Mouse (Mus musculus): ENCODE results near the gene Wipi1. TPM values are rescaled to one million over a fixed set of nuclear protein-coding genes. Genes with fewer than 3 reads are reported as not detected.

Gene Wipi1
- polyA plus RNA-seq, 1 experiment from 2014 or later: 31.5 TPM

- peaks cover 4 to 17% of the 10 kb centered on the region in 2 experiments for H3K4me1 ChIP-seq (ENCODE audit: control insufficient read depth in 2 of 2, insufficient read depth in 2 of 2, low read length in 2 of 2)
- no peak overlapping the region for H3K9ac ChIP-seq (ENCODE audit: low read length)
- no peak overlapping the region; the same call in 1 of the 2 replicates for H3K4me2 ChIP-seq (ENCODE audit: low read length)
- H3K4me3 ChIP-seq (ENCODE audit: control insufficient read depth in 1 of 2, insufficient read depth in 1 of 2, low read depth in 1 of 2, low read length in 2 of 2): no peak overlapping the region
- WGBS: 45% methylated on average over 4 of the region's 4 CpGs
- ATAC-seq (ENCODE audit: insufficient number of reproducible peaks, insufficient read depth, low FRiP score, low read depth): no peak
- no peaks in the 10 kb centered on the region for H3K9me3 ChIP-seq (ENCODE audit: control insufficient read depth, low read length)
- no peaks in the 10 kb centered on the region for H3K27me3 ChIP-seq (ENCODE audit: control insufficient read depth, insufficient read depth, low read length)
- no peaks in the 10 kb centered on the region for H3K36me3 ChIP-seq (ENCODE audit: control insufficient read depth, insufficient read depth, low read length)
- H3K27ac ChIP-seq (replicated peaks in 1 of 2; ENCODE audit: control insufficient read depth in 1 of 2, insufficient read depth in 1 of 2, low read depth in 2 of 2, low read length in 2 of 2): peak overlapping the region in 1 of 2 experiments; percentile 61; a peak in 2 of 4 replicates
Observed at GRCm38 (mm10) chr11:109616766-109617165, 5.0 kb upstream of the Wipi1 start.

GRCm38 (mm10) chr11:109616352-109616751 is 4.6 kb upstream of the Wipi1 start:
- no peaks in the 10 kb centered on the region for H3K27me3 ChIP-seq (ENCODE audit: control insufficient read depth, insufficient read depth, low read length)
- H3K4me3 ChIP-seq (ENCODE audit: control insufficient read depth in 1 of 2, insufficient read depth in 1 of 2, low read depth in 1 of 2, low read length in 2 of 2): no peak overlapping the region
- H3K9me3 ChIP-seq (ENCODE audit: control insufficient read depth, low read length): no peaks in the 10 kb centered on the region
- peak overlapping the region in 1 of 2 experiments; percentile 61; a peak in 2 of 4 replicates for H3K27ac ChIP-seq (replicated peaks in 1 of 2; ENCODE audit: control insufficient read depth in 1 of 2, insufficient read depth in 1 of 2, low read depth in 2 of 2, low read length in 2 of 2)
- H3K36me3 ChIP-seq (ENCODE audit: control insufficient read depth, insufficient read depth, low read length): no peaks in the 10 kb centered on the region
- no peak overlapping the region for H3K4me2 ChIP-seq (ENCODE audit: low read length)
- no peak for ATAC-seq (ENCODE audit: insufficient number of reproducible peaks, insufficient read depth, low FRiP score, low read depth)
- H3K9ac ChIP-seq (ENCODE audit: low read length): no peak overlapping the region
- 68% methylated on average over 4 of the region's 4 CpGs for WGBS
- H3K4me1 ChIP-seq (ENCODE audit: control insufficient read depth in 2 of 2, insufficient read depth in 2 of 2, low read length in 2 of 2): peaks cover 3 to 13% of the 10 kb centered on the region in 2 experiments; a peak in 3 of 4 replicates

GRCm38 (mm10) chr11:109615286-109615685 is 3.5 kb upstream of the Wipi1 start:
- Histone ChIP-seq H3K4me2 (ENCODE audit: low read length) (no peak overlapping the region), H3K4me1 (ENCODE audit: control insufficient read depth in 2 of 2, insufficient read depth in 2 of 2, low read length in 2 of 2) (peaks cover 5 to 17% of the 10 kb centered on the region in 2 experiments), H3K36me3 (ENCODE audit: control insufficient read depth, insufficient read depth, low read length) (no peaks in the 10 kb centered on the region), H3K9ac (ENCODE audit: low read length) (no peak overlapping the region), H3K4me3 (ENCODE audit: control insufficient read depth in 1 of 2, insufficient read depth in 1 of 2, low read depth in 1 of 2, low read length in 2 of 2) (no peak overlapping the region), H3K27ac (replicated peaks in 1 of 2; ENCODE audit: control insufficient read depth in 1 of 2, insufficient read depth in 1 of 2, low read depth in 2 of 2, low read length in 2 of 2) (no peak overlapping the region), H3K9me3 (ENCODE audit: control insufficient read depth, low read length) (no peaks in the 10 kb centered on the region), H3K27me3 (ENCODE audit: control insufficient read depth, insufficient read depth, low read length) (no peaks in the 10 kb centered on the region)
- no peak for ATAC-seq (ENCODE audit: insufficient number of reproducible peaks, insufficient read depth, low FRiP score, low read depth)
- WGBS: 83% methylated on average over 9 of the region's 9 CpGs

GRCm38 (mm10) chr11:109612871-109613529 is 1.2 kb upstream of the Wipi1 start:
- no peak overlapping the region for H3K4me2 ChIP-seq (ENCODE audit: low read length)
- WGBS: 63% methylated on average over 7 of the region's 7 CpGs

GRCm38 (mm10) chr11:109610795-109611302 is 918 bp downstream of the Wipi1 start:
- under 1% methylated on average over 26 of the region's 26 CpGs for WGBS
- H3K9me3 ChIP-seq (ENCODE audit: control insufficient read depth, low read length): no peaks in the 10 kb centered on the region
- ATAC-seq (ENCODE audit: insufficient number of reproducible peaks, insufficient read depth, low FRiP score, low read depth): peak; percentile 23

More at GRCm38 (mm10) chr11:109612871-109613529, 1.2 kb upstream of the Wipi1 start:
- Histone ChIP-seq H3K4me3 (ENCODE audit: control insufficient read depth in 1 of 2, insufficient read depth in 1 of 2, low read depth in 1 of 2, low read length in 2 of 2) (no peak overlapping the region), H3K27ac (replicated peaks in 1 of 2; ENCODE audit: control insufficient read depth in 1 of 2, insufficient read depth in 1 of 2, low read depth in 2 of 2, low read length in 2 of 2) (no peak overlapping the region), H3K9ac (ENCODE audit: low read length) (no peak overlapping the region), H3K27me3 (ENCODE audit: control insufficient read depth, insufficient read depth, low read length) (no peaks in the 10 kb centered on the region), H3K9me3 (ENCODE audit: control insufficient read depth, low read length) (no peaks in the 10 kb centered on the region), H3K4me1 (ENCODE audit: control insufficient read depth in 2 of 2, insufficient read depth in 2 of 2, low read length in 2 of 2) (peaks cover 8 to 31% of the 10 kb centered on the region in 2 experiments), H3K36me3 (ENCODE audit: control insufficient read depth, insufficient read depth, low read length) (no peaks in the 10 kb centered on the region)
- no peak for ATAC-seq (ENCODE audit: insufficient number of reproducible peaks, insufficient read depth, low FRiP score, low read depth)

GRCm38 (mm10) chr11:109610046-109610794 is 1.5 kb downstream of the Wipi1 start:
- H3K9ac ChIP-seq (ENCODE audit: low read length): peak overlapping the region; percentile 93
- peak overlapping the region; percentile 88 for H3K4me2 ChIP-seq (ENCODE audit: low read length)
- WGBS: 16% methylated on average over 9 of the region's 9 CpGs
- H3K4me3 ChIP-seq (ENCODE audit: control insufficient read depth in 1 of 2, insufficient read depth in 1 of 2, low read depth in 1 of 2, low read length in 2 of 2): peak overlapping the region; percentile 71 to 86
- no peaks in the 10 kb centered on the region for H3K27me3 ChIP-seq (ENCODE audit: control insufficient read depth, insufficient read depth, low read length)
- no peaks in the 10 kb centered on the region for H3K9me3 ChIP-seq (ENCODE audit: control insufficient read depth, low read length)
- ATAC-seq (ENCODE audit: insufficient number of reproducible peaks, insufficient read depth, low FRiP score, low read depth): no peak
- H3K36me3 ChIP-seq (ENCODE audit: control insufficient read depth, insufficient read depth, low read length): peaks cover 7% of the 10 kb centered on the region
- H3K27ac ChIP-seq (replicated peaks in 1 of 2; ENCODE audit: control insufficient read depth in 1 of 2, insufficient read depth in 1 of 2, low read depth in 2 of 2, low read length in 2 of 2): peak overlapping the region; percentile 83 to 91
- H3K4me1 ChIP-seq (ENCODE audit: control insufficient read depth in 2 of 2, insufficient read depth in 2 of 2, low read length in 2 of 2): peaks cover 6 to 21% of the 10 kb centered on the region in 2 experiments

More at GRCm38 (mm10) chr11:109610795-109611302, 918 bp downstream of the Wipi1 start:
- Histone ChIP-seq H3K9ac (ENCODE audit: low read length) (peak overlapping the region; percentile 93), H3K36me3 (ENCODE audit: control insufficient read depth, insufficient read depth, low read length) (peaks cover 4% of the 10 kb centered on the region; the same call in 1 of the 2 replicates), H3K4me2 (ENCODE audit: low read length) (peak overlapping the region; percentile 88), H3K27me3 (ENCODE audit: control insufficient read depth, insufficient read depth, low read length) (no peaks in the 10 kb centered on the region), H3K27ac (replicated peaks in 1 of 2; ENCODE audit: control insufficient read depth in 1 of 2, insufficient read depth in 1 of 2, low read depth in 2 of 2, low read length in 2 of 2) (peak overlapping the region; percentile 83 to 91), H3K4me3 (ENCODE audit: control insufficient read depth in 1 of 2, insufficient read depth in 1 of 2, low read depth in 1 of 2, low read length in 2 of 2) (peak overlapping the region; percentile 71 to 86), H3K4me1 (ENCODE audit: control insufficient read depth in 2 of 2, insufficient read depth in 2 of 2, low read length in 2 of 2) (peaks cover 6 to 21% of the 10 kb centered on the region in 2 experiments)

- no peaks in the 10 kb centered on the region for H3K27me3 ChIP-seq (ENCODE audit: control insufficient read depth, insufficient read depth, low read length)
- 48% methylated on average over 6 of the region's 6 CpGs for WGBS
- no peak overlapping the region for H3K4me3 ChIP-seq (ENCODE audit: control insufficient read depth in 1 of 2, insufficient read depth in 1 of 2, low read depth in 1 of 2, low read length in 2 of 2)
- H3K27ac ChIP-seq (replicated peaks in 1 of 2; ENCODE audit: control insufficient read depth in 1 of 2, insufficient read depth in 1 of 2, low read depth in 2 of 2, low read length in 2 of 2): no peak overlapping the region
- ATAC-seq (ENCODE audit: insufficient number of reproducible peaks, insufficient read depth, low FRiP score, low read depth): no peak
- no peak overlapping the region for H3K9ac ChIP-seq (ENCODE audit: low read length)
- peak overlapping the region; percentile 88; the same call in 1 of the 2 replicates for H3K4me2 ChIP-seq (ENCODE audit: low read length)
- peaks cover 6 to 21% of the 10 kb centered on the region in 2 experiments for H3K4me1 ChIP-seq (ENCODE audit: control insufficient read depth in 2 of 2, insufficient read depth in 2 of 2, low read length in 2 of 2)
- no peaks in the 10 kb centered on the region for H3K9me3 ChIP-seq (ENCODE audit: control insufficient read depth, low read length)
- peaks cover 16% of the 10 kb centered on the region for H3K36me3 ChIP-seq (ENCODE audit: control insufficient read depth, insufficient read depth, low read length)
Observed at GRCm38 (mm10) chr11:109608976-109609625, 2.7 kb downstream of the Wipi1 start.
